In the genomic region with DNA sequence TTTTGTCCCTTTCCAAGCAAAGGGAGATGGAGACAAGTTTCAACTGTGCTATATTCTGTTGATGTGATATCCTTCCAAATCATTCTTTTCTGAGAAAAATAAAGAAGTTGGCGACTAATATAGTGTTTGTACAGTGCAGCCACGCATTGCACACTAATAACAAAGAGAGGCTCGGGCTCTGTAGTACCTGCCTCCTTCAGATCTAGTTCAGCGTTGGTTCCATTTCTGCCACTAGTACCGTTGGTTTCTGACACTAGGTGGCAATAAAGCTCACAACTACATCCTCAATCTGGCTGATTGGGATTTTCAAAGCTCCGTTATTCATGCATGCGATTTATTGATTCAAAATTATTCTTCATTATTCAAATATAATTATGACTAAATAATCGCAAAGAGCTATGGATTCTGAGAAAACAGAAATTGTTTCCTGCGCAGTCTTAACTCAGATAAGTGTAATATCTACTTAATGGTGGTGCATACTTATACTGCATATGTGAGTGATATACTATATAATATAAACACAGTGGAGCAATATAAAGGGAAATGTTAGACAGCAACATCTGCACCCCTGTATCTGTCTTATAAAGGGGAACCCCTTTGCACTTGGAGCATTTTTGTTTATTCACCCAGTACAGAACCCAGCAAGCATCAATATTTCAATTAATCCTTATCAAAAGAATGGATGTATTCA, we compare ENCODE assay signal across 8 mouse cellular contexts. TPM values are rescaled to one million over a fixed set of nuclear protein-coding genes. Genes with fewer than 3 reads are reported as not detected.
DNase-seq lines count a peak whose midpoint lies in the region; ATAC-seq and TF ChIP-seq lines count a peak whose summit lies in the region.

No protein-coding gene starts in this region.

- no peak overlapping the region for H3K4me3 ChIP-seq in gastrocnemius, adult 2 months
- H3K4me3 ChIP-seq in hindbrain, embryonic 16.5 days (ENCODE audit: low read length): no peak overlapping the region
- no peak overlapping the region for H3K4me3 ChIP-seq in neural tube, embryonic 14.5 days (ENCODE audit: low read depth, low read length)

- H3K4me2 ChIP-seq in hindbrain, embryonic 16.5 days (ENCODE audit: low read length): no peak overlapping the region
- H3K4me2 ChIP-seq in neural tube, embryonic 14.5 days (ENCODE audit: low read depth, low read length): no peak overlapping the region

- no peaks in the 10 kb centered on the region for H3K27me3 ChIP-seq in hindbrain, embryonic 16.5 days (replicated peaks; ENCODE audit: control insufficient read depth, insufficient read depth, low read length)
- H3K27me3 ChIP-seq in neural tube, embryonic 14.5 days (ENCODE audit: control insufficient read depth, insufficient read depth, low read length): no peaks in the 10 kb centered on the region

- no peak overlapping the region for H3K27ac ChIP-seq in gastrocnemius, adult 2 months
- no peak overlapping the region for H3K27ac ChIP-seq in hindbrain, embryonic 16.5 days (ENCODE audit: low read depth, low read length)
- no peak overlapping the region for H3K27ac ChIP-seq in neural tube, embryonic 14.5 days (ENCODE audit: low read depth, low read length)

- WGBS in hindbrain, embryonic 16.5 days: 28% methylated on average over 9 of the region's 9 CpGs
- WGBS in neural tube, embryonic 14.5 days: 34% methylated on average over 9 of the region's 9 CpGs

- peak; percentile 69 for TF ChIP-seq CTCF in gastrocnemius, adult 2 months (IDR thresholded peaks at IDR 0.05)

- intact Hi-C loops in gastrocnemius, adult 2 months (cut with DNase I): loop anchor here (5.0 kb wide), 1 partner anchor 646 kb away; no protein-coding TSS in a partner anchor
- intact Hi-C loops in left cerebral cortex, postnatal 14 days (cut with DNase I): loop anchor here (5.0 kb wide), 1 partner anchor 646 kb away; no protein-coding TSS in a partner anchor

- no peaks in the 10 kb centered on the region for H3K36me3 ChIP-seq in hindbrain, embryonic 16.5 days (ENCODE audit: control insufficient read depth, insufficient read depth, low read length)
- no peaks in the 10 kb centered on the region for H3K36me3 ChIP-seq in neural tube, embryonic 14.5 days (ENCODE audit: control insufficient read depth, insufficient read depth, low read length)

- H3K9me3 ChIP-seq in hindbrain, embryonic 16.5 days (ENCODE audit: control insufficient read depth, low read length): no peaks in the 10 kb centered on the region
- no peaks in the 10 kb centered on the region for H3K9me3 ChIP-seq in neural tube, embryonic 14.5 days (ENCODE audit: control insufficient read depth, low read length)

- peak; percentile 86 for ATAC-seq in hindbrain, embryonic 16.5 days
- peak; percentile 86 for ATAC-seq in neural tube, embryonic 14.5 days (ENCODE audit: low read depth)

- no peak overlapping the region for H3K9ac ChIP-seq in hindbrain, embryonic 16.5 days (ENCODE audit: low read depth, low read length)
- H3K9ac ChIP-seq in neural tube, embryonic 14.5 days (replicated peaks; ENCODE audit: low read depth, low read length): no peak overlapping the region

- no peak for DNase-seq in gastrocnemius, adult 2 months
- no peak for DNase-seq in gastrocnemius, postnatal 10 days
- peak; percentile 76 for DNase-seq in NIH3T3 (ENCODE audit: low read depth)
- DNase-seq in embryo, embryonic 10.5 days (ENCODE audit: low spot score): peak; percentile 59
- DNase-seq in left cerebral cortex, postnatal 14 days (ENCODE audit: low spot score in 2 of 2): peak; percentile 70 to 71
- DNase-seq in B cell, adult 2 months: no peak

- no peaks in the 10 kb centered on the region for H3K4me1 ChIP-seq in hindbrain, embryonic 16.5 days (ENCODE audit: control insufficient read depth, insufficient read depth, low read depth, low read length)
- no peaks in the 10 kb centered on the region for H3K4me1 ChIP-seq in neural tube, embryonic 14.5 days (ENCODE audit: control insufficient read depth, insufficient read depth, low read length)

RNA-seq across cellular contexts. Expression of gene Tmx4, which starts 37.5 kb away (rescaled TPM):
- 10 to 100 TPM; 11.2 to 16.5 TPM for total RNA-seq in gastrocnemius, adult 2 months (2021)
- 10 to 100 TPM; 12.8 to 14.9 TPM for total RNA-seq in gastrocnemius, postnatal 10 days (2021)
- polyA plus RNA-seq in hindbrain, embryonic 16.5 days (2015; fragmentation: Nextera tagmentation; extraction: Ambion mirVana): 98.9 and 117 TPM in 2 replicates
- total RNA-seq in left cerebral cortex, postnatal 14 days (2021): 100 to 1,000 TPM; 137 to 150 TPM
- 135 and 137 TPM in 2 replicates for polyA plus RNA-seq in neural tube, embryonic 14.5 days (2014; fragmentation: Nextera tagmentation; extraction: Ambion mirVana)

Comparison
In these comparisons a context has a peak if more than half of its experiments do, and no peak if none do; other contexts are left out.
1. DNase-seq: peak in NIH3T3 (single experiment), embryo, embryonic 10.5 days (single experiment) and left cerebral cortex, postnatal 14 days (2 of 2); none in gastrocnemius, adult 2 months (single experiment), gastrocnemius, postnatal 10 days (single experiment) and B cell, adult 2 months (0 of 2).
2. RNA of gene Tmx4, which starts 37.5 kb away (total RNA-seq): 137 to 150 TPM in left cerebral cortex, postnatal 14 days; 11.2 to 16.5 TPM in gastrocnemius, adult 2 months and 12.8 to 14.9 TPM in gastrocnemius, postnatal 10 days; every median in the first group is over 4 times any median in the second.